Mouse (Mus musculus) forebrain, embryonic 12.5 days (tissue): ENCODE data around the gene Gm20388. TPM values are rescaled to one million over a fixed set of nuclear protein-coding genes. Genes with fewer than 3 reads are reported as not detected.

Experiments used
- ATAC-seq: fragments of 200-750 bp; cut with Nextera tagmentation; 2 replicates; pipeline ENCODE4 v1.8.0; 2017; ENCODE audit warnings: moderate TSS enrichment; ENCODE audit not compliant: low FRiP score
- H3K27ac ChIP-seq: fragments of 300-500 bp; sonication (generic); 2 replicates; pipeline ENCODE4 v1.5.1; 2016; ENCODE audit warnings: mild to moderate bottlenecking
- H3K27me3 ChIP-seq: fragments of 300-500 bp; sonication (generic); 2 replicates; pipeline ENCODE4 v1.6.1; 2016; ENCODE audit warnings: mild to moderate bottlenecking
- H3K36me3 ChIP-seq: fragments of 300-500 bp; sonication (generic); replicated peaks from 2 replicates; pipeline ENCODE4 v1.6.1; 2016; ENCODE audit warnings: mild to moderate bottlenecking
- H3K4me1 ChIP-seq: fragments of 300-500 bp; sonication (generic); 2 replicates; pipeline ENCODE4 v1.6.1; 2016
- H3K4me2 ChIP-seq: fragments of 300-500 bp; sonication (generic); 2 replicates; pipeline ENCODE4 v1.6.1; 2016; ENCODE audit warnings: mild to moderate bottlenecking, moderate library complexity
- H3K4me3 ChIP-seq: fragments of 300-500 bp; sonication (generic); replicated peaks from 2 replicates; pipeline ENCODE4 v1.5.1; 2016; ENCODE audit warnings: mild to moderate bottlenecking
- H3K9ac ChIP-seq: fragments of 300-500 bp; sonication (generic); 2 replicates; pipeline ENCODE4 v1.6.1; 2016; ENCODE audit warnings: mild to moderate bottlenecking
- H3K9me3 ChIP-seq: fragments of 300-500 bp; sonication (generic); 2 replicates; pipeline ENCODE4 v1.6.1; 2016
- WGBS: fragments of 180-500 bp; shearing (Covaris S2); methylation state at CpG from one replicate; pipeline ENCODE4 v1.1.7; 2016; 5-methylcytosine and 5-hydroxymethylcytosine counted together
- polyA plus RNA-seq: library from polyadenylated mRNA; unstranded; fragments of >200 nt; fragmentation: Nextera tagmentation; extraction: Ambion mirVana; gene quantifications from 2 replicates; pipeline ENCODE4 v1.2.1, GENCODE M21; 2016

Gm20388 gene
- polyA plus RNA-seq, 1 experiment from 2014 or later, result not detected

GRCm38 (mm10) chr8:124336302-124336701 is 4425.7 kb downstream of the Gm20388 start:
- no peak for ATAC-seq
- WGBS, result 95% methylated on average over 13 of the region's 13 CpGs
- H3K27ac ChIP-seq, result no peak overlapping the region
- no peak overlapping the region for H3K4me3 ChIP-seq
- H3K9ac ChIP-seq, result no peak overlapping the region
- H3K27me3 ChIP-seq, result no peaks in the 10 kb centered on the region
- H3K4me2 ChIP-seq, result no peak overlapping the region
- peaks cover 11% of the 10 kb centered on the region for H3K4me1 ChIP-seq
- no peaks in the 10 kb centered on the region for H3K9me3 ChIP-seq
- peaks cover 90% of the 10 kb centered on the region for H3K36me3 ChIP-seq

- Histone ChIP-seq H3K27me3 (no peaks in the 10 kb centered on the region), H3K4me2 (no peak overlapping the region), H3K4me1 (peaks cover 9% of the 10 kb centered on the region), H3K27ac (no peak overlapping the region), H3K9me3 (no peaks in the 10 kb centered on the region), H3K4me3 (no peak overlapping the region), H3K9ac (no peak overlapping the region), H3K36me3 (peaks cover 97% of the 10 kb centered on the region)
- 90% methylated on average over 3 of the region's 3 CpGs for WGBS
- ATAC-seq, result no peak
These were observed 4429.1 kb downstream of the Gm20388 start for GRCm38 (mm10) chr8:124339742-124340141.

- H3K36me3 ChIP-seq, result peaks cover 95% of the 10 kb centered on the region
- H3K9me3 ChIP-seq, result no peaks in the 10 kb centered on the region
- no peak overlapping the region for H3K9ac ChIP-seq
- H3K27me3 ChIP-seq, result no peaks in the 10 kb centered on the region
- H3K4me2 ChIP-seq, result no peak overlapping the region
- no peak overlapping the region for H3K27ac ChIP-seq
- H3K4me3 ChIP-seq, result no peak overlapping the region
- ATAC-seq, result no peak
- 76% methylated on average over 17 of the region's 17 CpGs for WGBS
- H3K4me1 ChIP-seq, result peaks cover 9% of the 10 kb centered on the region
These were observed 4429.9 kb downstream of the Gm20388 start for GRCm38 (mm10) chr8:124340360-124341068.

GRCm38 (mm10) chr8:124343151-124343550 is 4432.5 kb downstream of the Gm20388 start:
- no peak overlapping the region for H3K4me3 ChIP-seq
- H3K27ac ChIP-seq, result no peak overlapping the region
- no peak overlapping the region for H3K4me2 ChIP-seq
- H3K36me3 ChIP-seq, result peaks cover 70% of the 10 kb centered on the region
- WGBS, result 94% methylated on average over 15 of the region's 15 CpGs
- no peaks in the 10 kb centered on the region for H3K9me3 ChIP-seq
- H3K4me1 ChIP-seq, result peaks cover 9% of the 10 kb centered on the region
- ATAC-seq, result no peak
- no peak overlapping the region for H3K9ac ChIP-seq
- H3K27me3 ChIP-seq, result no peaks in the 10 kb centered on the region

GRCm38 (mm10) chr8:124343991-124344390 is 4433.4 kb downstream of the Gm20388 start:
- no peaks in the 10 kb centered on the region for H3K9me3 ChIP-seq
- no peaks in the 10 kb centered on the region for H3K27me3 ChIP-seq
- H3K27ac ChIP-seq, result no peak overlapping the region
- H3K9ac ChIP-seq, result no peak overlapping the region
- H3K4me3 ChIP-seq, result no peak overlapping the region
- no peak for ATAC-seq
- 93% methylated on average over 12 of the region's 12 CpGs for WGBS
- H3K4me1 ChIP-seq, result peaks cover 9% of the 10 kb centered on the region
- H3K4me2 ChIP-seq, result no peak overlapping the region
- peaks cover 61% of the 10 kb centered on the region for H3K36me3 ChIP-seq

- H3K4me2 ChIP-seq, result no peak overlapping the region
- H3K27me3 ChIP-seq, result no peaks in the 10 kb centered on the region
- no peak overlapping the region for H3K4me3 ChIP-seq
- H3K36me3 ChIP-seq, result peaks cover 51% of the 10 kb centered on the region
- H3K9me3 ChIP-seq, result no peaks in the 10 kb centered on the region
- H3K27ac ChIP-seq, result no peak overlapping the region
- peaks cover 9% of the 10 kb centered on the region for H3K4me1 ChIP-seq
- 91% methylated on average over 10 of the region's 10 CpGs for WGBS
- ATAC-seq, result no peak
- no peak overlapping the region for H3K9ac ChIP-seq
These were observed 4434.5 kb downstream of the Gm20388 start for GRCm38 (mm10) chr8:124345098-124345497.

GRCm38 (mm10) chr8:124346852-124347523 is 4436.3 kb downstream of the Gm20388 start:
- no peak overlapping the region for H3K27ac ChIP-seq
- no peak overlapping the region for H3K4me3 ChIP-seq
- peaks cover 32% of the 10 kb centered on the region for H3K36me3 ChIP-seq
- ATAC-seq, result peak; percentile 73
- WGBS, result 47% methylated on average over 19 of the region's 19 CpGs
- H3K9me3 ChIP-seq, result no peaks in the 10 kb centered on the region
- H3K4me2 ChIP-seq, result no peak overlapping the region
- H3K27me3 ChIP-seq, result 0 out of 2 replicates have a peak, but pooled peaks cover 3% of the 10 kb centered on the region
- H3K9ac ChIP-seq, result no peak overlapping the region
- H3K4me1 ChIP-seq, result peaks cover 4% of the 10 kb centered on the region; the same call in 1 of the 2 replicates

- Histone ChIP-seq H3K4me1 (peaks cover 4% of the 10 kb centered on the region; the same call in 1 of the 2 replicates), H3K4me3 (no peak overlapping the region), H3K27ac (no peak overlapping the region), H3K27me3 (0 out of 2 replicates have a peak, but pooled peaks cover 3% of the 10 kb centered on the region), H3K4me2 (no peak overlapping the region), H3K9ac (no peak overlapping the region), H3K36me3 (peaks cover 22% of the 10 kb centered on the region), H3K9me3 (no peaks in the 10 kb centered on the region)
- WGBS, result 55% methylated on average over 1 of the region's 1 CpGs
- ATAC-seq, result no peak
These were observed 4437.4 kb downstream of the Gm20388 start for GRCm38 (mm10) chr8:124348087-124348486.

- H3K9me3 ChIP-seq, result no peaks in the 10 kb centered on the region
- 0 out of 2 replicates have a peak, but pooled peaks cover 3% of the 10 kb centered on the region for H3K27me3 ChIP-seq
- peaks cover 4% of the 10 kb centered on the region; the same call in 1 of the 2 replicates for H3K4me1 ChIP-seq
- H3K36me3 ChIP-seq, result peaks cover 6% of the 10 kb centered on the region
- H3K27ac ChIP-seq, result no peak overlapping the region
- no peak overlapping the region for H3K9ac ChIP-seq
- peak; percentile 30; the same call in 1 of the 2 replicates for ATAC-seq
- 39% methylated on average over 7 of the region's 7 CpGs for WGBS
- H3K4me2 ChIP-seq, result no peak overlapping the region
- H3K4me3 ChIP-seq, result no peak overlapping the region
These were observed 4439.0 kb downstream of the Gm20388 start for GRCm38 (mm10) chr8:124349663-124350062.

- H3K27ac ChIP-seq, result no peak overlapping the region
- no peak for ATAC-seq
These were observed 4441.0 kb downstream of the Gm20388 start for GRCm38 (mm10) chr8:124351636-124352035.

GRCm38 (mm10) chr8:124360911-124361310 is 4450.3 kb downstream of the Gm20388 start:
- Histone ChIP-seq H3K9me3 (no peaks in the 10 kb centered on the region), H3K9ac (no peak overlapping the region), H3K36me3 (no peaks in the 10 kb centered on the region), H3K4me1 (no peaks in the 10 kb centered on the region), H3K27ac (no peak overlapping the region), H3K4me3 (no peak overlapping the region), H3K27me3 (no peaks in the 10 kb centered on the region), H3K4me2 (no peak overlapping the region)
- WGBS, result 83% methylated on average over 3 of the region's 3 CpGs
- no peak for ATAC-seq

More at GRCm38 (mm10) chr8:124351636-124352035, 4441.0 kb downstream of the Gm20388 start:
- Histone ChIP-seq H3K27me3 (0 out of 2 replicates have a peak, but pooled peaks cover 3% of the 10 kb centered on the region), H3K36me3 (no peaks in the 10 kb centered on the region), H3K4me2 (no peak overlapping the region), H3K4me3 (no peak overlapping the region), H3K9ac (no peak overlapping the region), H3K9me3 (no peaks in the 10 kb centered on the region), H3K4me1 (peaks cover 4% of the 10 kb centered on the region; the same call in 1 of the 2 replicates)
- WGBS, result 59% methylated on average over 5 of the region's 5 CpGs

- no peak overlapping the region for H3K4me3 ChIP-seq
These were observed 4451.3 kb downstream of the Gm20388 start for GRCm38 (mm10) chr8:124361773-124362427.

More at GRCm38 (mm10) chr8:124361773-124362427, 4451.3 kb downstream of the Gm20388 start:
- Histone ChIP-seq H3K27ac (no peak overlapping the region), H3K27me3 (no peaks in the 10 kb centered on the region), H3K4me1 (no peaks in the 10 kb centered on the region), H3K9me3 (no peaks in the 10 kb centered on the region), H3K9ac (no peak overlapping the region), H3K4me2 (no peak overlapping the region), H3K36me3 (no peaks in the 10 kb centered on the region)
- 79% methylated on average over 11 of the region's 11 CpGs for WGBS
- no peak for ATAC-seq
